Mouse (Mus musculus) small intestine, adult 2 months (tissue): ENCODE results near the gene Mettl18.

Source experiments
- CTCF ChIP-seq: fragments of 200-500 bp; IDR thresholded peaks from 2 replicates; pipeline ENCODE4 v1.5.1; 2012; ENCODE audit warnings: low read depth, mild to moderate bottlenecking, control low read depth, inconsistent platforms, low read length, moderate library complexity, mixed read lengths; ENCODE audit not compliant: insufficient replicate concordance, insufficient read length; ENCODE audit errors: extremely low read depth
- POLR2A ChIP-seq: fragments of 200-500 bp; IDR thresholded peaks from 2 replicates; pipeline ENCODE4 v1.6.1; 2012; ENCODE audit warnings: low read depth, mild to moderate bottlenecking, control low read depth, inconsistent platforms, low read length, moderate library complexity

DNA sequence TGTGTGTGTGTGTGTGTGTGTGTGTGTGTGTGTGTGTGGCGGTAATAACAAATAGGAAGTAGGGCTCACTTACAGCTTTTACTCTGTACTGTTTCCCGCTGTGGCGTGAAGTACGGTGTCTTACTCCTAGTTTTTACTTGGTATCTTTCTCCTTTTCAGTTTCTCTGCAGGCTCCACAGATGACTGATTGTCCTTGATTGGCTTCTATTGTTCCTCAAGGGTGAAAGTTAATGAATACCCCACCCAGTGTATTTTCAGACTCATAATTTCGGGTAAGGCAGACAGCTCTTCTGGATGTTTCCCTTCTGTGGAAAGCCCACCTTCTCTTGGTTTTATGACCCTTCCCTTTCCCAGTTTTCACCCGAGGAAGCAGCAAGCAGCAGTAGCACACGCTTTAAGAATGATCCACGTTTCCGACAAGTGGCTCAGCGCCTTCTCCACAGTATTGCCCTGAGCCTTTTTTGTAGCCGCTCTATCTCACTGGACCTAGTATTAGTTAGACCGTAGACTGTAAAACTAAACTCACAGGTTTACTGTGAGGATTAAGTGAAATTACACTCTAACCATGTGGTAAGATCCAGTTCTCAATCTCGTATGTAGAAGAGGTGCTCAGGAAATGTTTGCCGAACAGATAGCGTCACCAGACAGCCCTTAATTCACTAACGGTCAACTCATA lies 23.7 kb downstream of the Mettl18 start:
- no peak for TF ChIP-seq POLR2A
- TF ChIP-seq CTCF = no peak
